Mouse (Mus musculus) midbrain, postnatal 0 days (tissue): Measurements from ENCODE around the gene Dab2ip. TPM values are rescaled to one million over a fixed set of nuclear protein-coding genes. Genes with fewer than 3 reads are reported as not detected.

Source experiments
- ATAC-seq: fragments of 200-750 bp; cut with Nextera tagmentation; 2 replicates; pipeline ENCODE4 v1.8.0; 2017; ENCODE audit warnings: moderate number of reproducible peaks, mild to moderate bottlenecking, moderate TSS enrichment, moderate library complexity; ENCODE audit not compliant: low FRiP score
- DNase-seq: peaks from one replicate; pipeline ENCODE4 v3.0.0-alpha.2; 2015; ENCODE audit warnings: low spot score
- H3K27ac ChIP-seq: fragments of 300-500 bp; sonication (generic); 2 replicates; pipeline ENCODE4 v1.5.1; 2014; ENCODE audit warnings: low read depth, mild to moderate bottlenecking, low read length, mixed read lengths
- H3K27me3 ChIP-seq: fragments of 300-500 bp; sonication (generic); 2 replicates; pipeline ENCODE4 v1.6.1; 2014; ENCODE audit warnings: low read length, control low read depth, mixed read lengths; ENCODE audit not compliant: insufficient read depth
- H3K36me3 ChIP-seq: fragments of 300-500 bp; sonication (generic); 2 replicates; pipeline ENCODE4 v1.6.1; 2014; ENCODE audit warnings: low read length, control low read depth, mixed read lengths; ENCODE audit not compliant: insufficient read depth
- H3K4me1 ChIP-seq: fragments of 300-500 bp; sonication (generic); 2 replicates; pipeline ENCODE4 v1.6.1; 2014; ENCODE audit warnings: mild to moderate bottlenecking, control low read depth, antibody characterized with exemption, low read length, mixed read lengths; ENCODE audit not compliant: insufficient read depth
- H3K4me2 ChIP-seq: fragments of 300-500 bp; sonication (generic); 2 replicates; pipeline ENCODE4 v1.6.1; 2014; ENCODE audit warnings: low read depth, mild to moderate bottlenecking, low read length, mixed read lengths; ENCODE audit not compliant: poor library complexity, severe bottlenecking
- H3K4me3 ChIP-seq: fragments of 300-500 bp; sonication (generic); 2 replicates; pipeline ENCODE4 v1.5.1; 2014; ENCODE audit warnings: low read depth, mild to moderate bottlenecking, low read length, moderate library complexity
- H3K9ac ChIP-seq: fragments of 300-500 bp; sonication (generic); replicated peaks from 2 replicates; pipeline ENCODE4 v1.6.1; 2014; ENCODE audit warnings: mild to moderate bottlenecking, low read length, moderate library complexity, mixed read lengths; ENCODE audit not compliant: poor library complexity, severe bottlenecking
- H3K9me3 ChIP-seq: fragments of 300-500 bp; sonication (generic); 2 replicates; pipeline ENCODE4 v1.6.1; 2016; ENCODE audit warnings: low read length, control low read depth
- CTCF ChIP-seq: IDR thresholded peaks from 2 replicates; pipeline ENCODE4 v1.5.1; 2016; ENCODE audit warnings: antibody characterized with exemption, mild to moderate bottlenecking
- WGBS: fragments of 180-500 bp; shearing (Covaris S2); extraction: QIAGEN DNeasy Blood & Tissue Kit; methylation state at CpG from one replicate; pipeline ENCODE4 v1.1.7; 2014; 5-methylcytosine and 5-hydroxymethylcytosine counted together
- polyA plus RNA-seq: library from polyadenylated mRNA; unstranded; fragments of >200 nt; fragmentation: Nextera tagmentation; extraction: Ambion mirVana; gene quantifications from 2 replicates; pipeline ENCODE4 v1.2.1, GENCODE M21; 2015
- total RNA-seq: library from RNA; depleted of rRNA; stranded (reverse); fragments of >200 nt; gene quantifications from 2 replicates; pipeline ENCODE4 v1.2.3, GENCODE M21; 2014

The Dab2ip gene
- total and polyA plus RNA-seq, 2 experiments from 2014 or later = 73.3 to 175 TPM

DNA sequence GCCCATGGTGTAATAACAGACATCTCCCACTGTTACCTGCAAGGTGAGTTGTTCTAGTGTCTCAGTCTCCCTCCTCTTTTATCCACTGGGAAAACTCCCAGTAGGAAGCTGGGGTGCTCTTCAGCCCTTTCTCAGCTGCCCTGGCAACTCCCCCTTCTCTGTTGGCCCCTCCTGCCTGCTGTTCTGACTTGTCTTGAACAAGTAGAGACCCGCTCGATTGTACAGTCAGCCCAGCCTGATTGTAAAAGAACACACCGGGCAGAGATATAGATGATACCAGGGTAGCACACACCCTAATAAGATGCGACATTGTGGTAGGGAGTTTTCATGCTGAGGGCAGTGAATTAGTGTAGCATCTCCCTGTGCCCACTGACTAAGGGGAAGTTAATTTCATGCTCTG, 111.2 kb downstream of the Dab2ip start:
- no peak for TF ChIP-seq CTCF
- Histone ChIP-seq H3K9ac (no peak overlapping the region), H3K4me3 (no peak overlapping the region), H3K9me3 (no peaks in the 10 kb centered on the region), H3K4me2 (no peak overlapping the region), H3K27ac (no peak overlapping the region), H3K27me3 (no peaks in the 10 kb centered on the region), H3K4me1 (peaks cover 17% of the 10 kb centered on the region), H3K36me3 (0 out of 2 replicates have a peak, but pooled peaks cover 5% of the 10 kb centered on the region)
- 43% methylated on average over 4 of the region's 4 CpGs for WGBS
- no peak for DNase-seq
- no peak for ATAC-seq

DNA sequence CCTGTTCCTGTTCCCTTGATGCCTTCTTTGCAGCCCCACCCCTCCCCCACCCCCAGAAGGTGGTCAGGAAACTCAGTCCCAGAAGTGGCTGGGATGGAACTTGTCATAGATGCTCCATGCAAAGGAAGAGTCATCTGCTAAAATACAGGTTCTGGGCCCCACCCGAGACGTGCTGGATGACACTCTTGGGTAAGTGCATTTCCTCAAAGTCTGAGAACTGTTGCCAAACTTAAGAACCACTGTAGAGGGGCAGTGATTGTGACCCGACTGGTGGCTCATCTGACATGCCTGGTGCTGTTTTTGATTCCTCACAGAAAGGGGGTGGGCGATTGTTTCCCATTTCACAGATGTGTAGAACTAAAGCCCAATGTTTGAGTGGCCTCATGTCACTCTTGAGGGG, 111.7 kb downstream of the Dab2ip start:
- no peak overlapping the region for H3K4me3 ChIP-seq
- DNase-seq = no peak
- ATAC-seq = no peak
- H3K36me3 ChIP-seq = 0 out of 2 replicates have a peak, but pooled peaks cover 5% of the 10 kb centered on the region
- H3K9me3 ChIP-seq = no peaks in the 10 kb centered on the region
- peaks cover 12% of the 10 kb centered on the region; the same call in 1 of the 2 replicates for H3K4me1 ChIP-seq
- H3K27ac ChIP-seq = no peak overlapping the region
- WGBS = 85% methylated on average over 4 of the region's 4 CpGs
- H3K27me3 ChIP-seq = no peaks in the 10 kb centered on the region
- H3K9ac ChIP-seq = no peak overlapping the region
- H3K4me2 ChIP-seq = no peak overlapping the region
- no peak for TF ChIP-seq CTCF

DNA sequence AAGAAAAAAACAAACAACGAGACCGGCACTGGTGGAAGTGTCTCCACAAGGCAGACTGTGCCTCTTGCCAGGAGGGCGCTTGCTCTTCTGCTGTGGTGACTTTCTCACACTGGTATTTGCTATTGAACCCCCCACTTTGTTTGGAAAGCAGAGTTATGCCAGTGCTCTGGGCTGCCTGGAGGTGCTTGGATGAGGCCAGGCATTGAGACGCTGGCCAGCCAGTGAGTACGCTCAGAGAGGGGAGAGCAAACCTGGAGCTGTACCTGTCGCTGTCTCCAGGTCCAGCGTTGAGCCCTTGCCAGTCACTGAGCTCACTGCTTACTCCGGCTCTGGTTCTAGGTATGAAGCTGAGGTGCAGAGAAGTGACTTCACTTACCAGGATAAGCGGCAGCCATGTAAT, 112.2 kb downstream of the Dab2ip start:
- DNase-seq = no peak
- no peak for TF ChIP-seq CTCF
- Histone ChIP-seq H3K4me2 (no peak overlapping the region), H3K36me3 (0 out of 2 replicates have a peak, but pooled peaks cover 5% of the 10 kb centered on the region), H3K27ac (no peak overlapping the region), H3K4me1 (peaks cover 8% of the 10 kb centered on the region; the same call in 1 of the 2 replicates), H3K27me3 (no peaks in the 10 kb centered on the region), H3K4me3 (no peak overlapping the region), H3K9me3 (no peaks in the 10 kb centered on the region), H3K9ac (no peak overlapping the region)
- WGBS = 83% methylated on average over 9 of the region's 9 CpGs
- no peak for ATAC-seq

DNA sequence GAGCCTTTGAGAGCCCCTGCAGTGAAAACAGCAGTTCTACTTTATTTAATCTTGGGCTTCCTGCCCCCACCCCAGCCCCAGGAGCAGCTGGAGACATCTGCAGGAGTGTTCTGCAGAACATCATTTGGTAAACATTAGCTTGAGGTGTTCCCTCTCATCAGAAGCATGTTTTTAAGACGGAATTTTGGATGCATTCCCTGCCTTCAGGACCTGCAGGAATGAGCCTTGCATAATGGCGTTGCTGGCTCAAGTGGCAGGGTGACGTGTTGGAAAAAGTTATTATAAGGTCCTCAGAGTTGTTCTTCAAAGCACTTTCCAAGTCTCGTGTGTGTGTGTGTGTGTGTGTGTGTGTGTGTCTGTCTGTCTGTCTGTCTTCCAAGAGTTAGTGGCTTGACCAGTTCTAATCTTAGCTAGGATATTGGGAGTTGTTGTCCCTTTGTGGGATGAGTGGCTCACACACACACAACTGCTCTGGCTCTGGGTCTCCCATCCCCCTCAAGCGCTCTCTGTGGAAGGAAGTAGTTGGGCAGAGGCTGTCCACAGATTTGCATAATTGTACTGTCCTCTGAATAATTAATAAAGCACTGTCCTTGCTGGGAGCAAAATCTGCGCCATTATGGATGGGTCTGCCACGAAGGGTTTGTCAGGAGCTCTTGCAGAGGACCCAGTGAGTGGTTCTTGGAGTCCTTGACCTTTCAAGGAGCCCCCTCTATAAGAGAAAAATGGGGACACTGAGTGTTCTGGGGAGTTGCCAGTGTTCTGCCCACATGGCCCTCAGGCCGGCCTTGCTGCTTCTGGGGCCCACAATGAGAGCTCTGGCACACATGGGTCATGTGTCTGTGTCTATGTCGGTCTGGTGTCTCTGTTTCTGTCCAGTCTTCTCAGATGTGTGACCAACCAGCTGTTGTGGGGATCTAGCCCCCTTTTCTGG, 114.2 kb downstream of the Dab2ip start:
- DNase-seq (no peak), ATAC-seq (no peak)
- no peak overlapping the region for H3K4me3 ChIP-seq

DNA sequence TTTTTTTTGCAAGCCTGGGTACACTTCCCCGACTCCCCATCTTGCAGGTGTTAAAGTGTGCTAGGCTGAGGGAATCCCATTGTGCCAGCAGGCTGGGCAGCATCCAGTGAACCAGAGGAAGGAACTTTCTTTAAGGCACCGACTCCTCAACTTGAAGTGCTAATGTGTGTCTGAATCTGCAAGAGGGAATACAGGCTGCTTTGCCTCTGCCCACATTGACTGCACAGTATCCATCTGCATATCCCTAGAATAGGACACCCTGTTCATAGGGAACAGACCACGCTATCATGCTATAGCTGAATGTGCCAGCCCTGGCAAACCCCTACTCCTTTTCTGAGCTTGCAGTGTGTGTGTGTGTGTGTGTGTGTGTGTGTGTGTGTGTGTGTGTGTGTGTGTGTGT, 115.1 kb downstream of the Dab2ip start:
- Histone ChIP-seq H3K9ac (no peak overlapping the region), H3K4me1 (peaks cover 31% of the 10 kb centered on the region), H3K4me3 (no peak overlapping the region), H3K27ac (no peak overlapping the region), H3K36me3 (0 out of 2 replicates have a peak, but pooled peaks cover 5% of the 10 kb centered on the region), H3K4me2 (no peak overlapping the region), H3K9me3 (no peaks in the 10 kb centered on the region), H3K27me3 (no peaks in the 10 kb centered on the region)
- DNase-seq (no peak), ATAC-seq (no peak)
- TF ChIP-seq CTCF = no peak
- WGBS = 70% methylated on average over 3 of the region's 3 CpGs

More for the DNA sequence above, 114.2 kb downstream of the Dab2ip start:
- Histone ChIP-seq H3K9ac (no peak overlapping the region), H3K4me1 (peaks cover 21% of the 10 kb centered on the region), H3K36me3 (0 out of 2 replicates have a peak, but pooled peaks cover 5% of the 10 kb centered on the region), H3K27me3 (no peaks in the 10 kb centered on the region), H3K4me2 (no peak overlapping the region), H3K27ac (no peak overlapping the region), H3K9me3 (no peaks in the 10 kb centered on the region)
- WGBS = 55% methylated on average over 9 of the region's 9 CpGs
- TF ChIP-seq CTCF = no peak

DNA sequence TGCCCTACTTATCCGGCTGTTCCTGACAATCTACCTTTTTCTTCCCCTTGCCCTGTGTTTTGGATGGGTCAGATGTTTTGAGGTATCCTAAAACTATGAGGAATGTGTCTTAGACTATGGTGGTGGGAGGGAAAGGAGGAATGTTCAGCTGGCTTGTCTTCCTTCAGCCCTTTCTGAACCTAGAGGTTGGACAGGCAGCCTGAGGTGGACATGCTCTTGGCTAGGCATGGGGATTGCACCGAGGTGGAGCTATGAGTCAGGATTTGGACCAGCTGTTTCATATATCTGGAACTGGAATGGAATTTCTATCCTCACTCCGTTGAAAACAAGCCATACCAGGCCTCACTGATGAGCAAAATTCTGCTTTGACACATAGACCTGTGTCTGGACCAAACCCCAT, 115.9 kb downstream of the Dab2ip start:
- Histone ChIP-seq H3K9ac (no peak overlapping the region), H3K9me3 (no peaks in the 10 kb centered on the region), H3K4me1 (peaks cover 36% of the 10 kb centered on the region), H3K4me2 (no peak overlapping the region), H3K36me3 (0 out of 2 replicates have a peak, but pooled peaks cover 5% of the 10 kb centered on the region), H3K27me3 (no peaks in the 10 kb centered on the region), H3K4me3 (no peak overlapping the region), H3K27ac (no peak overlapping the region)
- DNase-seq = no peak
- no peak for ATAC-seq
- 86% methylated on average over 3 of the region's 3 CpGs for WGBS
- TF ChIP-seq CTCF = no peak
